14 mouse cellular contexts compared by ENCODE assay signal in the genomic region with DNA sequence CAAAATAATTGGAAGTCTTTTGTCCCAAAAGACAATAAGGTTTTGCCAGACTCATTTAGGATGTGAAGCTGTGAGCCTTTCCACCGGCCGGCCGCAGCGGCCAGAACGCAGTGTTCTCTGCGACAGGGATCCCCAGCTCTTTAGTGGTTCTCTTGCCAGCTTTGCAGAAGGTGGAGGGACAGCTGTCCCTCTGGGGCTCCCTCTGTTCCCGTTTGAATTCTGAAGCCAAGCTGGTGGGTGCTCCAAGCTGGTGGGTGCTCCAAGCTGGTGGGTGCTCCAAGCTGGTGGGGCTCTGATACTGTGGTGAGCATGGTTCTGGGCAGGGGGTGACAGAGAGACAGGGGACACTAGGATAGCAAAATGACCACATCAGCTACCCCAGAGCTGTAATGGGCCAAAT. TPM values are rescaled to one million over a fixed set of nuclear protein-coding genes. Genes with fewer than 3 reads are reported as not detected.
A peak's percentile ranks its signal among the peaks of the same experiment; 100 is the strongest.
DNase-seq lines count a peak whose midpoint lies in the region; ATAC-seq and TF ChIP-seq lines count a peak whose summit lies in the region.
"Had no signal": no experiment of that assay in that cellular context is flagged by ENCODE, and none has a peak within 500 bp of the region (broad histone marks: within the 10 kb centered on the region; RNA-seq: fewer than 3 reads in every experiment).

No protein-coding gene starts in this region.

- no peak overlapping the region for H3K4me3 ChIP-seq in forebrain, postnatal 0 days (ENCODE audit: low read depth, low read length)
- H3K4me3 ChIP-seq in forebrain, embryonic 13.5 days, result no peak overlapping the region
- no peak overlapping the region for H3K4me3 ChIP-seq in hindbrain, embryonic 14.5 days (replicated peaks; ENCODE audit: low read length)
- no peak overlapping the region for H3K4me3 ChIP-seq in hindbrain, embryonic 11.5 days (ENCODE audit: low read depth, low read length)
- no peak overlapping the region for H3K4me3 ChIP-seq in embryonic facial prominence, embryonic 10.5 days
- no peak overlapping the region for H3K4me3 ChIP-seq in left cerebral cortex, adult 2 months

- no peak overlapping the region for H3K4me2 ChIP-seq in forebrain, postnatal 0 days (ENCODE audit: low read depth)
- no peak overlapping the region for H3K4me2 ChIP-seq in forebrain, embryonic 13.5 days
- no peak overlapping the region for H3K4me2 ChIP-seq in hindbrain, embryonic 14.5 days (replicated peaks)
- H3K4me2 ChIP-seq in hindbrain, embryonic 11.5 days (replicated peaks; ENCODE audit: low read depth, low read length), result no peak overlapping the region

- H3K36me3 ChIP-seq in forebrain, postnatal 0 days (ENCODE audit: insufficient read depth), result no peaks in the 10 kb centered on the region
- H3K36me3 ChIP-seq in forebrain, embryonic 13.5 days (ENCODE audit: poor library complexity, severe bottlenecking), result no peaks in the 10 kb centered on the region
- H3K36me3 ChIP-seq in hindbrain, embryonic 14.5 days (replicated peaks; ENCODE audit: control insufficient read depth, insufficient read depth), result no peaks in the 10 kb centered on the region
- no peaks in the 10 kb centered on the region for H3K36me3 ChIP-seq in hindbrain, embryonic 11.5 days (ENCODE audit: control insufficient read depth, insufficient read depth, low read length)
- no peaks in the 10 kb centered on the region for H3K36me3 ChIP-seq in embryonic facial prominence, embryonic 10.5 days (replicated peaks)
- H3K36me3 ChIP-seq: G1E had no signal

- intact Hi-C loops in left cerebral cortex, adult 2 months (cut with DNase I), result no loop called here

- TF ChIP-seq CTCF in forebrain, postnatal 0 days (IDR thresholded peaks at IDR 0.05; ENCODE audit: low read depth), result no peak
- TF ChIP-seq CTCF in left cerebral cortex, adult 2 months (IDR thresholded peaks at IDR 0.05), result no peak

- 0 out of 2 replicates have a peak overlapping the region, but pooled peaks have one; percentile 15 for H3K27ac ChIP-seq in forebrain, postnatal 0 days (ENCODE audit: low read depth, low read length)
- no peak overlapping the region for H3K27ac ChIP-seq in forebrain, embryonic 13.5 days
- H3K27ac ChIP-seq in hindbrain, embryonic 14.5 days, result 0 out of 2 replicates have a peak overlapping the region, but pooled peaks have one; percentile 56
- no peak overlapping the region for H3K27ac ChIP-seq in hindbrain, embryonic 11.5 days (ENCODE audit: low read depth, low read length)
- H3K27ac ChIP-seq in embryonic facial prominence, embryonic 10.5 days (replicated peaks), result peak overlapping the region; percentile 86
- no peak overlapping the region for H3K27ac ChIP-seq in left cerebral cortex, adult 2 months

- no peaks in the 10 kb centered on the region for H3K9me3 ChIP-seq in forebrain, postnatal 0 days (ENCODE audit: low read length)
- H3K9me3 ChIP-seq in forebrain, embryonic 13.5 days (replicated peaks), result no peaks in the 10 kb centered on the region
- H3K9me3 ChIP-seq in hindbrain, embryonic 14.5 days (ENCODE audit: control insufficient read depth, low read length), result no peaks in the 10 kb centered on the region
- H3K9me3 ChIP-seq in hindbrain, embryonic 11.5 days (ENCODE audit: control insufficient read depth, low read length), result no peaks in the 10 kb centered on the region
- H3K9me3 ChIP-seq in embryonic facial prominence, embryonic 10.5 days, result no peaks in the 10 kb centered on the region

- H3K4me1 ChIP-seq in forebrain, postnatal 0 days (ENCODE audit: insufficient read depth), result 0 out of 2 replicates have a peak, but pooled peaks cover 11% of the 10 kb centered on the region
- 0 out of 2 replicates have a peak, but pooled peaks cover 12% of the 10 kb centered on the region for H3K4me1 ChIP-seq in forebrain, embryonic 13.5 days
- 0 out of 2 replicates have a peak, but pooled peaks cover 7% of the 10 kb centered on the region for H3K4me1 ChIP-seq in hindbrain, embryonic 14.5 days (replicated peaks; ENCODE audit: control insufficient read depth, insufficient read depth, low read length)
- no peaks in the 10 kb centered on the region; the same call in 1 of the 2 replicates for H3K4me1 ChIP-seq in hindbrain, embryonic 11.5 days (replicated peaks; ENCODE audit: control insufficient read depth, insufficient read depth, low read length)
- H3K4me1 ChIP-seq in embryonic facial prominence, embryonic 10.5 days, result peaks cover 40% of the 10 kb centered on the region

- DNase-seq in forebrain, postnatal 0 days, result peak; percentile 47
- no peak for DNase-seq in hindbrain, embryonic 14.5 days (ENCODE audit: low spot score)
- no peak for DNase-seq in hindbrain, embryonic 11.5 days (ENCODE audit: low spot score)
- no peak for DNase-seq in embryonic facial prominence, embryonic 10.5 days (ENCODE audit: low spot score)
- DNase-seq in layer of hippocampus, postnatal 10 days (ENCODE audit: low spot score in 2 of 2), result peak; percentile 68 to 70
- no peak for DNase-seq in left cerebral cortex, adult 2 months (ENCODE audit: extremely low spot score in 1 of 2, low spot score in 2 of 2)
- DNase-seq in MN1 (ENCODE audit: low spot score), result no peak
- DNase-seq: cerebellum, postnatal 14 days; kidney, adult 9 months; liver; lung, postnatal 36 days had no signal

- H3K27me3 ChIP-seq in forebrain, postnatal 0 days (ENCODE audit: insufficient read depth, low read length), result no peaks in the 10 kb centered on the region
- no peaks in the 10 kb centered on the region for H3K27me3 ChIP-seq in forebrain, embryonic 13.5 days
- no peaks in the 10 kb centered on the region for H3K27me3 ChIP-seq in hindbrain, embryonic 14.5 days (ENCODE audit: control insufficient read depth, insufficient read depth, low read length)
- H3K27me3 ChIP-seq in hindbrain, embryonic 11.5 days (ENCODE audit: control insufficient read depth, insufficient read depth, low read length), result no peaks in the 10 kb centered on the region
- 0 out of 2 replicates have a peak, but pooled peaks cover 3% of the 10 kb centered on the region for H3K27me3 ChIP-seq in embryonic facial prominence, embryonic 10.5 days (replicated peaks; ENCODE audit: low read depth, poor library complexity, severe bottlenecking)

- 35% methylated on average over 7 of the region's 7 CpGs for WGBS in forebrain, postnatal 0 days
- 50% methylated on average over 7 of the region's 7 CpGs for WGBS in forebrain, embryonic 13.5 days
- WGBS in hindbrain, embryonic 14.5 days, result 64% methylated on average over 7 of the region's 7 CpGs
- 79% methylated on average over 7 of the region's 7 CpGs for WGBS in hindbrain, embryonic 11.5 days
- 76% methylated on average over 7 of the region's 7 CpGs for WGBS in embryonic facial prominence, embryonic 10.5 days

- ATAC-seq in forebrain, postnatal 0 days, result no peak
- ATAC-seq in forebrain, embryonic 13.5 days, result no peak
- ATAC-seq in hindbrain, embryonic 14.5 days (ENCODE audit: low FRiP score), result no peak
- ATAC-seq in hindbrain, embryonic 11.5 days (ENCODE audit: low FRiP score), result no peak
- ATAC-seq: activated CD4-positive, CD25-positive, alpha-beta regulatory T cell, adult 4 months had no signal

- no peak overlapping the region for H3K9ac ChIP-seq in forebrain, postnatal 0 days
- no peak overlapping the region; the same call in 1 of the 2 replicates for H3K9ac ChIP-seq in forebrain, embryonic 13.5 days
- no peak overlapping the region for H3K9ac ChIP-seq in hindbrain, embryonic 14.5 days
- no peak overlapping the region for H3K9ac ChIP-seq in hindbrain, embryonic 11.5 days (ENCODE audit: low read depth, low read length)

RNA-seq across cellular contexts. Expression of a gene that starts 30.5 kb away (rescaled TPM):
- total RNA-seq in forebrain, postnatal 0 days (2014; rRNA removed), result 2.8 and 6.4 TPM in 2 replicates
- polyA plus RNA-seq in forebrain, postnatal 0 days (2015; fragmentation: Nextera tagmentation; extraction: Ambion mirVana), result 0.58 and 0.73 TPM in 2 replicates
- polyA plus RNA-seq in forebrain, embryonic 13.5 days (2015; fragmentation: Nextera tagmentation; extraction: Ambion mirVana), result 0.78 and 0.80 TPM in 2 replicates
- 1.1 and 1.8 TPM in 2 replicates for polyA plus RNA-seq in hindbrain, embryonic 14.5 days (2014; fragmentation: Nextera tagmentation; extraction: Ambion mirVana)
- 1.2 and 1.6 TPM in 2 replicates for polyA plus RNA-seq in hindbrain, embryonic 11.5 days (2014; fragmentation: Nextera tagmentation; extraction: Ambion mirVana)
- polyA plus RNA-seq in embryonic facial prominence, embryonic 10.5 days (2016; fragmentation: Nextera tagmentation; extraction: Ambion mirVana), result 1.7 and 2.3 TPM in 2 replicates
- total RNA-seq in layer of hippocampus, postnatal 10 days (2021), result 1 to 10 TPM; 4.7 to 5.2 TPM
- 1 to 10 TPM; 2.5 to 2.7 TPM for total RNA-seq in left cerebral cortex, adult 2 months (2021)
- total RNA-seq: G1E had no signal
- polyA plus RNA-seq: G1E had no signal

Comparison
In these comparisons a context has a peak if more than half of its experiments do, and no peak if none do; other contexts are left out.
1. H3K27ac ChIP-seq: peak in forebrain, postnatal 0 days (single experiment), hindbrain, embryonic 14.5 days (single experiment) and embryonic facial prominence, embryonic 10.5 days (single experiment); none in forebrain, embryonic 13.5 days (single experiment), hindbrain, embryonic 11.5 days (single experiment) and left cerebral cortex, adult 2 months (single experiment).
2. DNase-seq: peak in forebrain, postnatal 0 days (single experiment) and layer of hippocampus, postnatal 10 days (2 of 2); none in hindbrain, embryonic 14.5 days (single experiment), hindbrain, embryonic 11.5 days (single experiment), embryonic facial prominence, embryonic 10.5 days (single experiment), left cerebral cortex, adult 2 months (0 of 2) and MN1 (single experiment).